Mouse (Mus musculus) liver, embryonic 15.5 days (tissue): ENCODE results near the gene Gm20458. TPM values are rescaled to one million over a fixed set of nuclear protein-coding genes. Genes with fewer than 3 reads are reported as not detected.

Source experiments
- ATAC-seq: fragments of 200-750 bp; cut with Nextera tagmentation; 2 replicates; pipeline ENCODE4 v1.8.0; 2017; ENCODE audit warnings: moderate number of reproducible peaks, mild to moderate bottlenecking, moderate library complexity; ENCODE audit not compliant: insufficient read depth
- H3K27ac ChIP-seq: fragments of 300-500 bp; sonication (generic); replicated peaks from 2 replicates; pipeline ENCODE4 v1.5.1; 2015; ENCODE audit warnings: mild to moderate bottlenecking, inconsistent platforms
- H3K27me3 ChIP-seq: fragments of 300-500 bp; sonication (generic); 2 replicates; pipeline ENCODE4 v1.6.1; 2015; ENCODE audit warnings: mild to moderate bottlenecking, inconsistent platforms
- H3K36me3 ChIP-seq: fragments of 300-500 bp; sonication (generic); replicated peaks from 2 replicates; pipeline ENCODE4 v1.6.1; 2015; ENCODE audit warnings: moderate library complexity, mild to moderate bottlenecking, inconsistent platforms
- H3K4me1 ChIP-seq: fragments of 300-500 bp; sonication (generic); replicated peaks from 2 replicates; pipeline ENCODE4 v1.6.1; 2015; ENCODE audit warnings: inconsistent platforms
- H3K4me2 ChIP-seq: fragments of 300-500 bp; sonication (generic); 2 replicates; pipeline ENCODE4 v1.6.1; 2015; ENCODE audit warnings: moderate library complexity, mild to moderate bottlenecking, inconsistent platforms
- H3K4me3 ChIP-seq: fragments of 300-500 bp; sonication (generic); replicated peaks from 2 replicates; pipeline ENCODE4 v1.5.1; 2015; ENCODE audit warnings: mild to moderate bottlenecking, inconsistent platforms
- H3K9ac ChIP-seq: fragments of 300-500 bp; sonication (generic); 2 replicates; pipeline ENCODE4 v1.6.1; 2015; ENCODE audit warnings: moderate library complexity, mild to moderate bottlenecking, inconsistent platforms
- H3K9me3 ChIP-seq: fragments of 300-500 bp; sonication (generic); replicated peaks from 2 replicates; pipeline ENCODE4 v1.6.1; 2016; ENCODE audit warnings: inconsistent platforms
- WGBS: fragments of 180-500 bp; shearing (Covaris S2); methylation state at CpG from one replicate; pipeline ENCODE4 v1.1.7; 2015; ENCODE audit warnings: mixed read lengths; ENCODE audit not compliant: insufficient replicate concordance; 5-methylcytosine and 5-hydroxymethylcytosine counted together
- polyA plus RNA-seq: library from polyadenylated mRNA; unstranded; fragments of >200 nt; fragmentation: Nextera tagmentation; extraction: Ambion mirVana; gene quantifications from 2 replicates; pipeline ENCODE4 v1.2.1, GENCODE M21; 2015

Gm20458 gene
- polyA plus RNA-seq, 1 experiment from 2014 or later: 5.0 TPM

GRCm38 (mm10) chr2:164504919-164505318, 44.2 kb downstream of the Gm20458 start:
- Histone ChIP-seq H3K4me3 (no peak overlapping the region), H3K4me1 (no peaks in the 10 kb centered on the region), H3K27ac (no peak overlapping the region; the same call in 1 of the 2 replicates), H3K4me2 (no peak overlapping the region), H3K27me3 (no peaks in the 10 kb centered on the region), H3K9me3 (no peaks in the 10 kb centered on the region; the same call in 1 of the 2 replicates), H3K36me3 (peaks cover 62% of the 10 kb centered on the region), H3K9ac (no peak overlapping the region)
- ATAC-seq: no peak
- 87% methylated on average over 3 of the region's 3 CpGs for WGBS

DNA sequence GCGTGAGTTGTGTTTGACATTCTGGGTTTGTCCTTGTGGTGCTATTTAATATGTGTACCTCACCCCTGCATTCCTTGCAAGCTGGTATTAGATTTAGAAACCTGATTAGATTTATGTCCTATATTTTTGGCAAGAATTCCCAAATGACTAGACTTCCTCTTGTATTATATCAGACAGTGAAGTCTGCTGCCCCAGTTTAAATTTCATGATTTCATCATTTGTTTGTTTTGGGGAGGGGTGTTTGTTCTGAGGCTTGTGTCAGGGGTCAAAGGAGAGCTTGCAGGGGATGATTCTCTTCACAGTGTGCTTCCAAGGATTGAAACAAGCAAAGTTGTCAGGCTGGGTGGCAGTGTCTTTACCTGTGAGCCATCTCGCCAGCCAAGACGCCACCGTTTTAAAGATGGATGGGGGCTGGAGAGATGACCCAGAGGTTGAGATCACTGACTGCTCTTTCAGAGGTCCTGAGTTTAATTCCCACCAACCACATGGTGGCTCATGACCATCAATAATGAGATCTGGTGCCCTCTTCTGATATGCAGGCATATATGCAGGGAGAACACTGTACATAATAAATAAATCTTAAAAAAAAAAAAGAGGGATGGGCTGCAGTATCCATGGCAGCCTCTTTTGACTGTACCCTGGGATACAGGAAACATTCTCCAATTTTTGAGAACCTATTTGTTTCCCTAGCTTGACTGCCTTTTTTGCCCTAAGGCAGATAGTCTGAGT, 45.0 kb downstream of the Gm20458 start:
- 72% methylated on average over 4 of the region's 4 CpGs for WGBS
- H3K27ac ChIP-seq: peak overlapping the region; percentile 56
- H3K36me3 ChIP-seq: peaks cover 55% of the 10 kb centered on the region
- no peak overlapping the region for H3K4me2 ChIP-seq
- no peak overlapping the region for H3K4me3 ChIP-seq
- H3K9ac ChIP-seq: no peak overlapping the region
- H3K4me1 ChIP-seq: no peaks in the 10 kb centered on the region
- H3K9me3 ChIP-seq: no peaks in the 10 kb centered on the region; the same call in 1 of the 2 replicates
- H3K27me3 ChIP-seq: no peaks in the 10 kb centered on the region
- ATAC-seq: 0 out of 2 replicates have a peak, but pooled peaks have one; percentile 37

DNA sequence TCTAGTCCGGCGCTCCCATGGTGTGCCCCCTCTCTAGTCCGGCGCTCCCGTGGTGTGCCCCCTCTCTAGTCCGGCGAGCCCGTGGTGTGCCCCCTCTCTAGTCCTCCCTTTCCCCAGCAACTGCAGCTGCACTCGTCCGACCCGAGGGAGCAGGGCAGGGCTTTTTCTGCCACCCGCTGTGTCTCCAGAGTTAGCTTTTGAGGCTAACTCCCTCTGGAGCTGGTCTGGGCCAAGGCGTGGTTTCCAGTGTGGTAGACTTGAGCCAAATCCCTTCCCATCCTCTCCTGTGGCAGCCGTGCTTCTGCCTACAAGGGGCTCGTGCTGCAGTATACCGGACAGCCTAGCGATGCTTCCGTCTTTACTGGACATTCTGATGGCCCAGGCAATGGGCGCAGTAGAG, 47.0 kb downstream of the Gm20458 start:
- ATAC-seq: no peak

GRCm38 (mm10) chr2:164510621-164511190, 49.9 kb downstream of the Gm20458 start:
- H3K4me2 ChIP-seq: no peak overlapping the region
- H3K9me3 ChIP-seq: no peaks in the 10 kb centered on the region
- no peak overlapping the region for H3K27ac ChIP-seq
- H3K4me3 ChIP-seq: no peak overlapping the region
- 38% methylated on average over 5 of the region's 5 CpGs for WGBS
- ATAC-seq: no peak
- H3K9ac ChIP-seq: no peak overlapping the region
- H3K27me3 ChIP-seq: no peaks in the 10 kb centered on the region
- H3K4me1 ChIP-seq: peaks cover 8% of the 10 kb centered on the region
- H3K36me3 ChIP-seq: peaks cover 11% of the 10 kb centered on the region; the same call in 1 of the 2 replicates

More for the DNA sequence above, 47.0 kb downstream of the Gm20458 start:
- Histone ChIP-seq H3K4me3 (no peak overlapping the region), H3K27ac (no peak overlapping the region), H3K9ac (no peak overlapping the region), H3K4me1 (peaks cover 8% of the 10 kb centered on the region), H3K9me3 (no peaks in the 10 kb centered on the region; the same call in 1 of the 2 replicates), H3K27me3 (no peaks in the 10 kb centered on the region), H3K36me3 (peaks cover 36% of the 10 kb centered on the region), H3K4me2 (no peak overlapping the region)
- WGBS: 82% methylated on average over 19 of the region's 19 CpGs

DNA sequence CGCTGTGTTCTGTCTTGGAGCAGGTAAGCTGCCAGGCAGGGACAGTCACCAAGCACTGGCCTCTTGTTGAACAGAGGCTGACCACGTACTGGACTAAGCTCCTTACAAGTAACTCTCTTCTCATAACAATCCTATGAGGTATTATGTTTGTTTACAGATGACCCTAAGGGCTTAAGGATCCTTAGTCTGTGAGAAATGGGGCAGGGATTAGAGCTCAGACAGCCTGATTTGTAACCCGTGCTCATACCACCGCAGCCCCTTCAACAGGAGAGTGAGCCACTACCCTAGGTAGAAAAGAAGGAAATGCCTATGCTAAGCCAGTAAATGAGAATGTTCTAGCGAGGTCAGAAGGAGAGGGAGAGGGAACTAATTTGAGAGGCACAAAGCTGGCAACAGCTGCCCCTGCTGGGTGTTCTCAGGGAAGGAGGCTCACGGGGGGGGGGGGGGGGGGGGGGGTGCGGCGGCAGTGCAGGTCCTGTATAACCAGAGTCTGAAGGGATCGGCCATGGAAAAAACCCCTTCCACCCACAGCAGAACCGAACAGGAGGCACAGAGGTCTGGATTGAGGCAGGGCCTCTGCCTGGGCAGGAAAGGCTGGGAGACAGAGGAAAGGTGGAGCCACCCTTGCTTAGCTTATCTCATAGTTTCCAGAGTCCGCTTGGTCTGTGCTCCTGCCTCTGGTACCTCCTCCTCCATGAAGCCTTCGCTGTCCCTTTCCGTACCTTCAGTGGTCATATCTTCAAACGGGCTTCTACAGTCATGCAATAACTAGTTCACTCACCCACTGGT, 51.5 kb downstream of the Gm20458 start:
- Histone ChIP-seq H3K27ac (no peak overlapping the region), H3K4me3 (no peak overlapping the region), H3K4me2 (no peak overlapping the region), H3K4me1 (peaks cover 8% of the 10 kb centered on the region), H3K9ac (no peak overlapping the region), H3K36me3 (no peaks in the 10 kb centered on the region), H3K27me3 (no peaks in the 10 kb centered on the region), H3K9me3 (no peaks in the 10 kb centered on the region)
- ATAC-seq: 0 out of 2 replicates have a peak, but pooled peaks have one; percentile 19
- WGBS: 37% methylated on average over 12 of the region's 14 CpGs

- H3K4me1 ChIP-seq: peaks cover 8% of the 10 kb centered on the region
- no peak for ATAC-seq
- no peak overlapping the region for H3K4me2 ChIP-seq
- H3K27ac ChIP-seq: no peak overlapping the region
- H3K4me3 ChIP-seq: no peak overlapping the region
- H3K9me3 ChIP-seq: no peaks in the 10 kb centered on the region
- H3K27me3 ChIP-seq: no peaks in the 10 kb centered on the region
- WGBS: 43% methylated on average over 8 of the region's 8 CpGs
- H3K9ac ChIP-seq: no peak overlapping the region
- H3K36me3 ChIP-seq: no peaks in the 10 kb centered on the region
These were observed 52.6 kb downstream of the Gm20458 start for GRCm38 (mm10) chr2:164513389-164513788.

DNA sequence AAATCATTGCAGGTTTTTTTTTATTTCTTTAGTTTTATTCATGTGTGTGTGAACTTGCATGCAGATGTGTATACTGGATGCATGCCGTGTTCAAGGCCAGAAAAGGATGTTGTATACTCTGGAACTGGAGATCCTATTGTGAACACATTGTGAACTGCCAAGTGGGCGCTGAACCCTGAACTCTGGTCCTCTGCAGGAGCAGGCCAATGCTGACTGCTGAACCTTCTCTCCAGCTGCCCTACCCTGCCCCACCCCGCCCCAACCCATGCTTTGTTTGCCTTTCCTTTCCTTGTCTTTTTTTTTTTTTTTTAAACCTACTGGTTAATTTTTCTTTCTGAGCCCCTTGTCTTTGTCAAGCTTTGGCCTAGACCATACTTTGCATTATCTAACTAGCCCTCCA, 54.1 kb downstream of the Gm20458 start:
- no peak for ATAC-seq

GRCm38 (mm10) chr2:164515897-164516296, 55.1 kb downstream of the Gm20458 start:
- WGBS: 65% methylated on average over 9 of the region's 9 CpGs
- no peaks in the 10 kb centered on the region for H3K27me3 ChIP-seq
- H3K27ac ChIP-seq: no peak overlapping the region

More for the DNA sequence above, 54.1 kb downstream of the Gm20458 start:
- no peaks in the 10 kb centered on the region for H3K9me3 ChIP-seq
- H3K9ac ChIP-seq: no peak overlapping the region
- no peak overlapping the region for H3K4me3 ChIP-seq
- WGBS: 72% methylated on average over 3 of the region's 3 CpGs
- no peaks in the 10 kb centered on the region for H3K36me3 ChIP-seq
- H3K27me3 ChIP-seq: no peaks in the 10 kb centered on the region
- no peak overlapping the region for H3K27ac ChIP-seq
- peaks cover 8% of the 10 kb centered on the region for H3K4me1 ChIP-seq
- no peak overlapping the region for H3K4me2 ChIP-seq

DNA sequence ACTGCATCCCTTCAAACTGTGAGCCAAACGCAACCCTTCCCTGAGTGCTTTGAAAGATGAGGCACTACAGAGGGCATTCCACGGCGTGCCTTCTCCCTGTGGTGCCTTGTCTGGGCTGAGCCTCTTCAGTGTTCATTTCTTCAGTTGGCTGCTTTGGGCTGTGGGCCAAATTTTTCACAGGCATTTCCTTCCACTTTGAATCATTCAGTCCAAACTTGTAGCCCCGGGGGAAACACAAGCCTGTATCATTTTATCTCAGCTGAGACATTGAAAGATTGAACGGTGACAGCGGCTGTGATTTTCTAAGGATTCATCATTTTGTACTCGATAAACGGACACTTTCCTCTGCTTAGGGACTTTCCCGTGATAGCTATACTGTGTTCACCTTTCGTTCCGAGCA, 55.8 kb downstream of the Gm20458 start:
- peaks cover 3% of the 10 kb centered on the region; the same call in 1 of the 2 replicates for H3K27me3 ChIP-seq
- H3K9ac ChIP-seq: no peak overlapping the region
- no peaks in the 10 kb centered on the region for H3K36me3 ChIP-seq
- H3K4me2 ChIP-seq: no peak overlapping the region
- no peak overlapping the region for H3K4me3 ChIP-seq
- no peak overlapping the region for H3K27ac ChIP-seq
- WGBS: 74% methylated on average over 11 of the region's 11 CpGs
- H3K9me3 ChIP-seq: no peaks in the 10 kb centered on the region
- ATAC-seq: no peak
- H3K4me1 ChIP-seq: peaks cover 8% of the 10 kb centered on the region

More at GRCm38 (mm10) chr2:164515897-164516296, 55.1 kb downstream of the Gm20458 start:
- Histone ChIP-seq H3K4me1 (peaks cover 8% of the 10 kb centered on the region), H3K9me3 (no peaks in the 10 kb centered on the region), H3K4me3 (no peak overlapping the region), H3K4me2 (no peak overlapping the region), H3K36me3 (no peaks in the 10 kb centered on the region), H3K9ac (no peak overlapping the region)
- ATAC-seq: no peak

- Histone ChIP-seq H3K27me3 (peaks cover 11% of the 10 kb centered on the region; the same call in 1 of the 2 replicates), H3K4me1 (peaks cover 7% of the 10 kb centered on the region), H3K27ac (no peak overlapping the region), H3K9ac (no peak overlapping the region), H3K4me2 (no peak overlapping the region), H3K9me3 (no peaks in the 10 kb centered on the region), H3K36me3 (no peaks in the 10 kb centered on the region), H3K4me3 (no peak overlapping the region)
- 27% methylated on average over 10 of the region's 10 CpGs for WGBS
- peak; percentile 17; the same call in 1 of the 2 replicates for ATAC-seq
These were observed 56.9 kb downstream of the Gm20458 start for GRCm38 (mm10) chr2:164517485-164518221.
